Mouse (Mus musculus) forebrain, embryonic 12.5 days (tissue): ENCODE results near the gene Sdccag8. TPM values are rescaled to one million over a fixed set of nuclear protein-coding genes. Genes with fewer than 3 reads are reported as not detected.

Source experiments
- ATAC-seq: fragments of 200-750 bp; cut with Nextera tagmentation; 2 replicates; pipeline ENCODE4 v1.8.0; 2017; ENCODE audit warnings: moderate TSS enrichment; ENCODE audit not compliant: low FRiP score
- H3K27ac ChIP-seq: fragments of 300-500 bp; sonication (generic); 2 replicates; pipeline ENCODE4 v1.5.1; 2016; ENCODE audit warnings: mild to moderate bottlenecking
- H3K27me3 ChIP-seq: fragments of 300-500 bp; sonication (generic); 2 replicates; pipeline ENCODE4 v1.6.1; 2016; ENCODE audit warnings: mild to moderate bottlenecking
- H3K36me3 ChIP-seq: fragments of 300-500 bp; sonication (generic); replicated peaks from 2 replicates; pipeline ENCODE4 v1.6.1; 2016; ENCODE audit warnings: mild to moderate bottlenecking
- H3K4me1 ChIP-seq: fragments of 300-500 bp; sonication (generic); 2 replicates; pipeline ENCODE4 v1.6.1; 2016
- H3K4me2 ChIP-seq: fragments of 300-500 bp; sonication (generic); 2 replicates; pipeline ENCODE4 v1.6.1; 2016; ENCODE audit warnings: mild to moderate bottlenecking, moderate library complexity
- H3K4me3 ChIP-seq: fragments of 300-500 bp; sonication (generic); replicated peaks from 2 replicates; pipeline ENCODE4 v1.5.1; 2016; ENCODE audit warnings: mild to moderate bottlenecking
- H3K9ac ChIP-seq: fragments of 300-500 bp; sonication (generic); 2 replicates; pipeline ENCODE4 v1.6.1; 2016; ENCODE audit warnings: mild to moderate bottlenecking
- H3K9me3 ChIP-seq: fragments of 300-500 bp; sonication (generic); 2 replicates; pipeline ENCODE4 v1.6.1; 2016
- WGBS: fragments of 180-500 bp; shearing (Covaris S2); methylation state at CpG from one replicate; pipeline ENCODE4 v1.1.7; 2016; 5-methylcytosine and 5-hydroxymethylcytosine counted together
- polyA plus RNA-seq: library from polyadenylated mRNA; unstranded; fragments of >200 nt; fragmentation: Nextera tagmentation; extraction: Ambion mirVana; gene quantifications from 2 replicates; pipeline ENCODE4 v1.2.1, GENCODE M21; 2016

Sdccag8 gene
- polyA plus RNA-seq, 1 experiment from 2014 or later, result 22.8 TPM

GRCm38 (mm10) chr1:176996630-176997201 lies 182.3 kb downstream of the Sdccag8 start:
- Histone ChIP-seq H3K9ac (0 out of 2 replicates have a peak overlapping the region, but pooled peaks have one; percentile 39), H3K4me3 (no peak overlapping the region), H3K36me3 (no peaks in the 10 kb centered on the region), H3K27me3 (peaks cover 3% of the 10 kb centered on the region; the same call in 1 of the 2 replicates), H3K4me2 (peak overlapping the region; percentile 6), H3K27ac (peak overlapping the region; percentile 86), H3K9me3 (no peaks in the 10 kb centered on the region), H3K4me1 (peaks cover 88% of the 10 kb centered on the region)
- no peak for ATAC-seq
- 15% methylated on average over 16 of the region's 16 CpGs for WGBS

GRCm38 (mm10) chr1:176997254-176997653 lies 182.8 kb downstream of the Sdccag8 start:
- Histone ChIP-seq H3K4me3 (no peak overlapping the region), H3K4me2 (peak overlapping the region; percentile 44), H3K36me3 (no peaks in the 10 kb centered on the region), H3K27me3 (peaks cover 3% of the 10 kb centered on the region; the same call in 1 of the 2 replicates), H3K4me1 (peaks cover 90% of the 10 kb centered on the region), H3K9ac (no peak overlapping the region), H3K27ac (peak overlapping the region; percentile 91), H3K9me3 (no peaks in the 10 kb centered on the region)
- ATAC-seq, result no peak
- WGBS, result 10% methylated on average over 6 of the region's 6 CpGs

- 16% methylated on average over 33 of the region's 33 CpGs for WGBS
- Histone ChIP-seq H3K36me3 (no peaks in the 10 kb centered on the region), H3K27ac (peak overlapping the region; percentile 91), H3K4me1 (peaks cover 86% of the 10 kb centered on the region), H3K4me3 (peak overlapping the region; percentile 10), H3K9ac (peak overlapping the region; percentile 50), H3K9me3 (no peaks in the 10 kb centered on the region), H3K27me3 (peaks cover 3% of the 10 kb centered on the region; the same call in 1 of the 2 replicates), H3K4me2 (peak overlapping the region; percentile 44)
- ATAC-seq, result peak; percentile 47
These were observed 183.5 kb downstream of the Sdccag8 start for GRCm38 (mm10) chr1:176997711-176998689.

GRCm38 (mm10) chr1:176999011-176999410 lies 184.6 kb downstream of the Sdccag8 start:
- WGBS, result 12% methylated on average over 6 of the region's 6 CpGs

GRCm38 (mm10) chr1:177002951-177003350 lies 188.5 kb downstream of the Sdccag8 start:
- Histone ChIP-seq H3K9me3 (no peaks in the 10 kb centered on the region), H3K9ac (no peak overlapping the region), H3K27ac (peak overlapping the region; percentile 47; the same call in 1 of the 2 replicates), H3K4me1 (peaks cover 54% of the 10 kb centered on the region), H3K4me3 (no peak overlapping the region), H3K27me3 (peaks cover 3% of the 10 kb centered on the region; the same call in 1 of the 2 replicates), H3K4me2 (peak overlapping the region; percentile 21; the same call in 1 of the 2 replicates), H3K36me3 (no peaks in the 10 kb centered on the region)
- 19% methylated on average over 6 of the region's 6 CpGs for WGBS
- ATAC-seq, result peak; percentile 69

More at GRCm38 (mm10) chr1:176999011-176999410, 184.6 kb downstream of the Sdccag8 start:
- Histone ChIP-seq H3K9ac (no peak overlapping the region), H3K36me3 (no peaks in the 10 kb centered on the region), H3K27me3 (peaks cover 3% of the 10 kb centered on the region; the same call in 1 of the 2 replicates), H3K9me3 (no peaks in the 10 kb centered on the region), H3K27ac (peak overlapping the region; percentile 69), H3K4me1 (peaks cover 86% of the 10 kb centered on the region), H3K4me3 (no peak overlapping the region), H3K4me2 (0 out of 2 replicates have a peak overlapping the region, but pooled peaks have one; percentile 8)
- ATAC-seq, result peak; percentile 57

GRCm38 (mm10) chr1:177004041-177004741 lies 189.7 kb downstream of the Sdccag8 start:
- Histone ChIP-seq H3K9ac (no peak overlapping the region), H3K4me3 (no peak overlapping the region), H3K36me3 (no peaks in the 10 kb centered on the region), H3K27ac (no peak overlapping the region), H3K4me2 (no peak overlapping the region), H3K27me3 (peaks cover 3% of the 10 kb centered on the region; the same call in 1 of the 2 replicates), H3K4me1 (peaks cover 52% of the 10 kb centered on the region), H3K9me3 (no peaks in the 10 kb centered on the region)
- 74% methylated on average over 4 of the region's 4 CpGs for WGBS
- no peak for ATAC-seq

GRCm38 (mm10) chr1:177007405-177007804 lies 192.9 kb downstream of the Sdccag8 start:
- H3K4me2 ChIP-seq, result no peak overlapping the region
- no peaks in the 10 kb centered on the region for H3K36me3 ChIP-seq
- no peak for ATAC-seq
- no peak overlapping the region for H3K27ac ChIP-seq
- no peaks in the 10 kb centered on the region for H3K27me3 ChIP-seq
- H3K9ac ChIP-seq, result no peak overlapping the region
- H3K4me3 ChIP-seq, result no peak overlapping the region
- H3K9me3 ChIP-seq, result no peaks in the 10 kb centered on the region
- peaks cover 56% of the 10 kb centered on the region for H3K4me1 ChIP-seq
- WGBS, result 89% methylated on average over 3 of the region's 3 CpGs

GRCm38 (mm10) chr1:177008777-177009176 lies 194.3 kb downstream of the Sdccag8 start:
- Histone ChIP-seq H3K36me3 (no peaks in the 10 kb centered on the region), H3K4me1 (peaks cover 46% of the 10 kb centered on the region), H3K9me3 (no peaks in the 10 kb centered on the region), H3K9ac (no peak overlapping the region), H3K4me3 (no peak overlapping the region), H3K4me2 (no peak overlapping the region), H3K27me3 (no peaks in the 10 kb centered on the region), H3K27ac (0 out of 2 replicates have a peak overlapping the region, but pooled peaks have one; percentile 25)
- WGBS, result 69% methylated on average over 1 of the region's 1 CpGs
- no peak for ATAC-seq

- 21% methylated on average over 3 of the region's 3 CpGs for WGBS
- H3K36me3 ChIP-seq, result no peaks in the 10 kb centered on the region
- H3K27ac ChIP-seq, result peak overlapping the region; percentile 63
- peaks cover 49% of the 10 kb centered on the region for H3K4me1 ChIP-seq
- H3K9me3 ChIP-seq, result no peaks in the 10 kb centered on the region
- no peak overlapping the region for H3K4me3 ChIP-seq
- H3K9ac ChIP-seq, result no peak overlapping the region
- no peak overlapping the region for H3K4me2 ChIP-seq
- peak; percentile 70 for ATAC-seq
- no peaks in the 10 kb centered on the region for H3K27me3 ChIP-seq
These were observed 195.6 kb downstream of the Sdccag8 start for GRCm38 (mm10) chr1:177010041-177010440.

- peak overlapping the region; percentile 63 for H3K27ac ChIP-seq
- WGBS, result 40% methylated on average over 6 of the region's 6 CpGs
- peak overlapping the region; percentile 33; the same call in 1 of the 2 replicates for H3K9ac ChIP-seq
- no peaks in the 10 kb centered on the region for H3K36me3 ChIP-seq
- 0 out of 2 replicates have a peak, but pooled peaks have one; percentile 33 for ATAC-seq
- peaks cover 54% of the 10 kb centered on the region for H3K4me1 ChIP-seq
- no peak overlapping the region for H3K4me3 ChIP-seq
- no peak overlapping the region for H3K4me2 ChIP-seq
- H3K27me3 ChIP-seq, result no peaks in the 10 kb centered on the region
- H3K9me3 ChIP-seq, result no peaks in the 10 kb centered on the region
These were observed 196.3 kb downstream of the Sdccag8 start for GRCm38 (mm10) chr1:177010607-177011302.

GRCm38 (mm10) chr1:177011688-177012087 lies 197.2 kb downstream of the Sdccag8 start:
- WGBS, result 87% methylated on average over 13 of the region's 13 CpGs
- peak overlapping the region; percentile 63; the same call in 1 of the 2 replicates for H3K27ac ChIP-seq

More at GRCm38 (mm10) chr1:177011688-177012087, 197.2 kb downstream of the Sdccag8 start:
- no peak overlapping the region for H3K4me3 ChIP-seq
- no peak overlapping the region for H3K9ac ChIP-seq
- no peak overlapping the region for H3K4me2 ChIP-seq
- H3K9me3 ChIP-seq, result no peaks in the 10 kb centered on the region
- no peak for ATAC-seq
- H3K4me1 ChIP-seq, result peaks cover 63% of the 10 kb centered on the region
- H3K27me3 ChIP-seq, result no peaks in the 10 kb centered on the region
- H3K36me3 ChIP-seq, result no peaks in the 10 kb centered on the region
